Mouse (Mus musculus) kidney, postnatal 10 days (tissue): ENCODE measurements at regions not wholly inside any gene's neighbourhood (a gene's known extent, or its start where the extent isn't known, plus 50 kb on each side); places are given as distances from the start of the nearest gene placed in this dataset.

Experiments
- DNase-seq: peaks from one replicate; pipeline ENCODE4 v3.0.0; 2021; ENCODE audit warnings: mixed read lengths

DNA sequence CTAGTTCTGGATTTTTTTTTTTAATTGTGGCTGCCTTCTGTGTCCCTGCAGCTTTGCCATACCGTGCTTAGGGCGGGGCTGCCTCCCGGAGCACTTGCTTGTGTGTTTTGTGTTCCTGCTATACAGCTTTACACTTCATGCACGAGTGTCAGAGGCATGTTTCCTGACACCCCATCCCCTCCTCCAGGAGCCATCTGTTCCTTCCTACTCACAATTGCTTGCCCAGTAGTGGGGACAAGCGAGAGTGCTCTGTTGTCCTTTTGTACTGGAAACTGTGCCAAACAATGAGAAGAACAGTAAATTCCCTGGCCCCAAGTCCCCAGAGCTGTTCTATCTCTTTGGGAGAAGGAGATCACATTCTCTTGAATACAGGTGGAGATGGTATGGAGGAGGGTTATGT, 53.5 kb downstream of the Csf2 start:
- no peak for DNase-seq

DNA sequence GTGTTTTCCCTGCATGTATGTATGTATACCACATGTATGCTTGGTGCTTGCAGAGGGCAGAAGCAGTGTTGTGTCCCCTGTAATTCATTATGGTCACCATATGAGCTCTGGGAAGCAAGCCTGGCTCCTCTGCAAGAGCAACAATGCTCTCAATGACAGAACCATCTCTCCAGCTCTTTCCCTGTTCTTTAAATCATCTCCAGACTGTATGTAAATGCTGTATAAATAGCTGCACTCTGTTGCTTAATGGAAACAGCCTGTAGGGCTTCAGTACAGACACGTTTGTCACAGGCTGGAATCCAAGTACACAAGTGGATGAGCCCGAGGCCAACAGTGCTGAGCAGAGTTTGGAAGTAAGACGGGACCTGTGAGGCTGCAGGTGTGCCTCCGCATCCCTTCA, 54.7 kb downstream of the Csf2 start:
- DNase-seq, result no peak

DNA sequence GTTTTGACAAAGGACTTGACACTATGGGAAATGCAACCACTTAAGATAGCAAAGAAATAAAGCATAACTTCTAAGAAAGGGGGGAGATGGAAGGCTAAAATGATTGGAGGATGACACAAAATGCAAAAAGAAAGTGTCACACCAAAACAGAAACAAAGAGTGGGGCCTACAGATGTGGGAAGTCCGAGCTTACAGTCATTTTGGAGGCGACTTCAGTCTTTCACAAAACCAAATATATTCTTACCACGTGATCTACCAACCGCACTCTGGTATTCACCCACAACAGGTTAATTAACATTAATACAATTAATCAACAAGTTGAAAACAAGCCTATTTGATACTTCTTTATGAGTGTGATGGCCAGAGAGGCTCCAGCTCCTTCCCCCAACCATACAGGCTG, 57.2 kb downstream of the Csf2 start:
- no peak for DNase-seq

DNA sequence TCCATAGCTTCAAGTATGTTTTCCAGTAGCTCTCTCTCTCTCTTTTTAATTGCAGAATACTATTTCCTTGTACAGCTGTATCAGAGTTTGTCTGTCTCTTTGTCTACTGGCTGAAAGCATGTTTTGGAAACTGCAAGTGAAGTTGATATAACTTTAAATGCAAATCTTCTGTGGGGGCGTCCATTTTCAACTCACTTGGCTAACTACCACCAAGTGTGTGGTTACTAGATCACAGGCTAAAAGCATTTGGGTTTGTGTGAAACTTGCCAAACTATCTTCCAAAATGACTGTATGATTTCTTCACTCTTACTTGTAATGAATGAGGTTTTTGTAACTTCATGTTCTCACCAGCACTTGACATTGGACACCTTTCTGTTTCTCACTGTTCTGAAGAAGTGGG, 61.6 kb downstream of the Csf2 start:
- DNase-seq, result no peak

DNA sequence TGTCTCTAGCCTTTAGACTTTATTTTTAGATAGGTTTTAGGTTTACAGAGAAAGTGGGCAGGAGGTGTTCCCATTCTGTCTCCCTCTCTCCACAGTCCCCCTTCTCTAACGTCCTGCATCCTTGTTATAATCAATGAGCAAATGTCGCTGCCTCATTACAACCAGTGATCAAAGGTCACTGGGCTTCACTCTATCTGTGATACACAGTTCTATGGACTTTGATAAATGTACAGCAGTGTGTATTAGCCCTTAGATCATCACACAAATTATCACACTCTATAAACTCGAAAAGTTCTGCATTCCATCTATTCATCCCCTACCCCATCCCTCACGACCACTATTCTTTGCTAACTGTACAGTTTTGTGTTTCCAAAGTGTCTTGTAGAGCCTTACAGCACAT, 62.1 kb downstream of the Csf2 start:
- DNase-seq, result no peak

DNA sequence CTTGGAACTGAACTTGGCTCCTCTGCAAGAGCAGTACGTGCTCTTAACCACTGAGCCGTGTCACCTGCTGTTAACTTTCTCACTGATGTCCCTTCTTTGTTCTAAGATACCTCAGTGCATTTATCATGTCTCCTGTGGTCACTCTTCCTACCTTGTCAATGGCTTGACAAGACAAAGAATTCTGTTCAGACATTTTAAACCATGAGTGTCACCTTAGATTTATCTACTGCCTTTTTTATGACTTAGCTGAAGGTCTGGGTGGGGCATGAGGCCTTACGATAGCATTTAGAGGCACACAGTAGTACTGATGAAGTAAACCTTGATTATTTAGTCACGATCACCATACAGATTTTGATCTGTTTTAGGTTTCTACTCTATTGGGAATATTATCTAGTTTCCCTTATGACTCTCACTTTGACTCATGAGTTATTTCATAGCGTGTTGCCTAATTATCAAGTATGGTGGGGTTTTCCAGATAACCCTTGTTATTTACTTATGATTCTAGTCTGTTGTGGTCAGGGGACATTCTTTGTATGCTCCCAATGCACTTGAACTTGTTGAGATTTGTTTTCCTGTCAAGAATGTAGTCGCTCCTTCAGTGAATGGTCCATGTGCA, 63.6 kb downstream of the Csf2 start:
- DNase-seq, result no peak

DNA sequence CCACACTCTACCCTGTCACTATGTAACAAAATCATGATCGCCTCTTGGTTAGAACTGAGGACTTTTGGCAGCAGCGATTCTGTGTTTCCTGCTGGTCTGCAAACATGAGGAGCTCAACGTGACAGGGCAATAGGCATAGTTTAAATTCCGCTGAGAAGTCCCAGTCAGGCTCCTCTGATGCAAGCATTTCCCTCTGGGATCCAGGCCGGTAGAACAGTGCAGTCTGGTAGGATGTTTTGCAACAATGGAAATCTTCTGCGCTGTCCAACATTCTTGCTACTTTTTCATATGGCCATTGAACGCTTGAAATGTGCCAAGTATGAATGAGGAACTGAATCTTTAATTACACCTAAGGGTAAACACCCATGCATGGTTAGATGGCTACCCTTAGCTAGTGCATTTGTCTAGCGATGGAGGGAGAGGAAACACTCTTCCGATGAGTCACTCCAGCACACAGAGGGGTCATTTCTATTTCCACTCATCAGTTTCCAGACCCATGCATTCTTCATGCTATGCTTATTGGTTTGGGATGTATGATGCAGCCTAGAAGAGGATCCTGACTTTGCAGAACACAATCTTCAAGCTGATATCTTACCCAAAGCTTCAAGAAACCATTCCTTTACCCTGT, 67.7 kb downstream of the Csf2 start:
- peak; percentile 55 for DNase-seq
